Mouse (Mus musculus) MEL (cell line): ENCODE measurements around the gene Acd.

Experiments used
- CTCF ChIP-seq, 3 experiments: IDR thresholded peaks in 2 of 3; conservative IDR thresholded peaks in 1 of 3; 2 replicates each; pipeline ENCODE4 v1.5.1; 2011 to 2012; ENCODE audit warnings: low read length in 3 of 3, low read depth in 2 of 3, mild to moderate bottlenecking in 2 of 3, improper control_type of control experiment in 1 of 3, inconsistent platforms in 1 of 3, mixed read lengths in 1 of 3, moderate library complexity in 1 of 3; ENCODE audit not compliant: control insufficient read depth in 1 of 3, insufficient read depth in 1 of 3, poor library complexity in 1 of 3, severe bottlenecking in 1 of 3
- EP300 ChIP-seq, 2 experiments: IDR thresholded peaks; 2 replicates each; pipeline ENCODE4 v1.6.1; 2011; ENCODE audit warnings: improper control_type of control experiment in 2 of 2, low read length in 2 of 2, low read depth in 1 of 2, mild to moderate bottlenecking in 1 of 2
- JUND ChIP-seq: IDR thresholded peaks from 2 replicates; pipeline ENCODE4 v1.6.1; 2011; ENCODE audit warnings: low read depth, mild to moderate bottlenecking, improper control_type of control experiment, low read length
- POLR2A ChIP-seq, 2 experiments: IDR thresholded peaks; 2 replicates each; pipeline ENCODE4 v1.6.1; 2011 to 2012; ENCODE audit warnings: low read length in 2 of 2, mild to moderate bottlenecking in 2 of 2, control low read depth in 1 of 2, improper control_type of control experiment in 1 of 2, low read depth in 1 of 2, moderate library complexity in 1 of 2; ENCODE audit not compliant: control insufficient read depth in 1 of 2, insufficient read depth in 1 of 2, poor library complexity in 1 of 2
- SMC3 ChIP-seq: IDR thresholded peaks from 2 replicates; pipeline ENCODE4 v1.6.1; 2011; ENCODE audit warnings: low read depth, low read length, improper control_type of control experiment

DNA sequence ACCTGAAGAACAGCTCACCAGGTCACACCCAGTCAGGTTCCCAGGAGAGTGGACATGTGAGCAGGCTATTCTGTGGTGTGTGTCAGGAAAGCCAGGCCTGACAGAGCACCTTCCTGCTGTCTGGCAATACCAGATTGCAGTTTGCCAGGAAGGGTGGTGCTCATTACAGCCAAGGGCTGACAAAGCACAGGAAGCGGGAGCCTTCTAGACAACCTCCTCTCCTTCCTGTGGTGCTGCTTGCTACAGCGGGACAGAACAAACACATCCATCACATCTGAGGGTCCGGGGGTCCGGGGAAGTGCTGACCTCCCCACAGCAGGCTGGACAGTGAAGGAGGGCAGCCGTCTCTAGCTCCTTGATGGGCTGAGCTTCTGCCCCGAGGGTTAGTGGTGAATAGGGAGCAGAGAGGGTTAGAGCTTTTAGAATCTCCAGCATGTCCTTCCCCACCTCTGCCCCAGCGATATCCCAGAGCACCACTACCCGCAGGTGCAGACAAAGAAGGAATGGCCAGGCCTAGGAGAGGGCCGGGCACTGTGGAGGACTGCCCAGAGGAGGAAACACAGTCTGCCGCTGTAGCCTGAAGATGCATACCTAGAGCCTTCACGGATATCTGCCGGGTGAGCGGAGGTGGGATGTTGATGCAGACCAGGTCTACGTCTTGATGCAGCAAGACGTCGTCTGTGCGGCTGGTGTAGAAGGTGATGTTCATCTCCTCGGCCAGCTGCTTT lies 26.7 kb upstream of the Acd start:
- TF ChIP-seq JUND (no peak), CTCF (IDR thresholded peaks at IDR 0.05 in 2 of 3, conservative IDR thresholded peaks at IDR 0.05 in 1 of 3; ENCODE audit: control insufficient read depth in 1 of 3, insufficient read depth in 1 of 3, low read depth in 2 of 3, low read length in 3 of 3, poor library complexity in 1 of 3, severe bottlenecking in 1 of 3) (no peak), SMC3 (no peak), EP300 (IDR thresholded peaks at IDR 0.05; ENCODE audit: low read depth in 1 of 2, low read length in 2 of 2) (no peak), POLR2A (IDR thresholded peaks at IDR 0.05; ENCODE audit: control insufficient read depth in 1 of 2, insufficient read depth in 1 of 2, low read depth in 1 of 2, low read length in 2 of 2, poor library complexity in 1 of 2) (no peak)
